Mouse (Mus musculus) limb, embryonic 13.5 days (tissue): ENCODE measurements around the gene Bcl7a. TPM values are rescaled to one million over a fixed set of nuclear protein-coding genes. Genes with fewer than 3 reads are reported as not detected.

ENCODE experiments used
- ATAC-seq: fragments of 200-750 bp; cut with Nextera tagmentation; 2 replicates; pipeline ENCODE4 v1.8.0; 2017; ENCODE audit warnings: low read depth, moderate number of reproducible peaks, moderate TSS enrichment; ENCODE audit not compliant: low FRiP score
- H3K27ac ChIP-seq: fragments of 300-500 bp; sonication (generic); 2 replicates; pipeline ENCODE4 v1.5.1; 2015; ENCODE audit warnings: inconsistent platforms, mild to moderate bottlenecking, moderate library complexity
- H3K27me3 ChIP-seq: fragments of 300-500 bp; sonication (generic); 2 replicates; pipeline ENCODE4 v1.6.1; 2015; ENCODE audit warnings: mild to moderate bottlenecking, inconsistent platforms
- H3K36me3 ChIP-seq: fragments of 300-500 bp; sonication (generic); 2 replicates; pipeline ENCODE4 v1.6.1; 2015; ENCODE audit warnings: inconsistent platforms, mild to moderate bottlenecking, moderate library complexity
- H3K4me1 ChIP-seq: fragments of 300-500 bp; sonication (generic); 2 replicates; pipeline ENCODE4 v1.6.1; 2015; ENCODE audit warnings: inconsistent platforms
- H3K4me2 ChIP-seq: fragments of 300-500 bp; sonication (generic); replicated peaks from 2 replicates; pipeline ENCODE4 v1.6.1; 2015; ENCODE audit warnings: inconsistent platforms, mild to moderate bottlenecking, moderate library complexity
- H3K4me3 ChIP-seq: fragments of 300-500 bp; sonication (generic); 2 replicates; pipeline ENCODE4 v1.5.1; 2015; ENCODE audit warnings: moderate library complexity, mild to moderate bottlenecking, inconsistent platforms
- H3K9ac ChIP-seq: fragments of 300-500 bp; sonication (generic); 2 replicates; pipeline ENCODE4 v1.6.1; 2015; ENCODE audit warnings: mild to moderate bottlenecking, inconsistent platforms
- H3K9me3 ChIP-seq: fragments of 300-500 bp; sonication (generic); 2 replicates; pipeline ENCODE4 v1.6.1; 2016; ENCODE audit warnings: inconsistent platforms
- WGBS: fragments of 180-500 bp; shearing (Covaris S2); methylation state at CpG from one replicate; pipeline ENCODE4 v1.1.7; 2015; 5-methylcytosine and 5-hydroxymethylcytosine counted together
- polyA plus RNA-seq: library from polyadenylated mRNA; unstranded; fragments of >200 nt; fragmentation: Nextera tagmentation; extraction: Ambion mirVana; gene quantifications from 2 replicates; pipeline ENCODE4 v1.2.1, GENCODE M21; 2015

Gene Bcl7a
- polyA plus RNA-seq, 1 experiment from 2014 or later = 33.1 TPM

- H3K9ac ChIP-seq = no peak overlapping the region
- no peak overlapping the region for H3K4me2 ChIP-seq
- H3K4me1 ChIP-seq = peaks cover 3% of the 10 kb centered on the region
- WGBS = 60% methylated on average over 3 of the region's 3 CpGs
- no peaks in the 10 kb centered on the region for H3K36me3 ChIP-seq
- H3K27ac ChIP-seq = no peak overlapping the region
- H3K4me3 ChIP-seq = no peak overlapping the region
- H3K9me3 ChIP-seq = no peaks in the 10 kb centered on the region
- no peak for ATAC-seq
- no peaks in the 10 kb centered on the region for H3K27me3 ChIP-seq
Observed at GRCm38 (mm10) chr5:123338463-123338862, 5.2 kb upstream of the Bcl7a start.

- Histone ChIP-seq H3K9me3 (no peaks in the 10 kb centered on the region), H3K27me3 (no peaks in the 10 kb centered on the region), H3K4me2 (peak overlapping the region; percentile 73), H3K4me1 (peaks cover 18% of the 10 kb centered on the region), H3K27ac (peak overlapping the region; percentile 99), H3K4me3 (peak overlapping the region; percentile 90), H3K36me3 (peaks cover 10% of the 10 kb centered on the region), H3K9ac (peak overlapping the region; percentile 97)
- ATAC-seq = no peak
- WGBS = under 1% methylated on average over 30 of the region's 51 CpGs
Observed at GRCm38 (mm10) chr5:123344628-123344962, 961 bp downstream of the Bcl7a start.

- Histone ChIP-seq H3K4me2 (peak overlapping the region; percentile 73), H3K27me3 (no peaks in the 10 kb centered on the region), H3K9ac (peak overlapping the region; percentile 97), H3K9me3 (no peaks in the 10 kb centered on the region), H3K4me3 (peak overlapping the region; percentile 90), H3K36me3 (peaks cover 10% of the 10 kb centered on the region), H3K27ac (peak overlapping the region; percentile 99), H3K4me1 (peaks cover 20% of the 10 kb centered on the region)
- WGBS = under 1% methylated on average over 79 of the region's 87 CpGs
- peak; percentile 57; the same call in 1 of the 2 replicates for ATAC-seq
Observed at GRCm38 (mm10) chr5:123344963-123345852, 1.6 kb downstream of the Bcl7a start.

GRCm38 (mm10) chr5:123345853-123346654, 2.4 kb downstream of the Bcl7a start:
- Histone ChIP-seq H3K27ac (peak overlapping the region; percentile 99), H3K36me3 (peaks cover 10% of the 10 kb centered on the region), H3K9ac (peak overlapping the region; percentile 97), H3K4me3 (peak overlapping the region; percentile 90), H3K27me3 (no peaks in the 10 kb centered on the region), H3K9me3 (no peaks in the 10 kb centered on the region), H3K4me2 (peak overlapping the region; percentile 73), H3K4me1 (peaks cover 24% of the 10 kb centered on the region)
- WGBS = 2% methylated on average over 22 of the region's 22 CpGs
- peak; percentile 45 for ATAC-seq

GRCm38 (mm10) chr5:123346701-123347270, 3.2 kb downstream of the Bcl7a start:
- Histone ChIP-seq H3K9me3 (no peaks in the 10 kb centered on the region), H3K4me2 (peak overlapping the region; percentile 73), H3K9ac (peak overlapping the region; percentile 97), H3K4me1 (peaks cover 24% of the 10 kb centered on the region), H3K27me3 (no peaks in the 10 kb centered on the region), H3K4me3 (peak overlapping the region; percentile 90), H3K36me3 (peaks cover 16% of the 10 kb centered on the region), H3K27ac (peak overlapping the region; percentile 99; the same call in 1 of the 2 replicates)
- 57% methylated on average over 7 of the region's 7 CpGs for WGBS
- ATAC-seq = no peak

- Histone ChIP-seq H3K9me3 (no peaks in the 10 kb centered on the region), H3K27ac (no peak overlapping the region), H3K27me3 (no peaks in the 10 kb centered on the region), H3K4me2 (no peak overlapping the region), H3K36me3 (peaks cover 28% of the 10 kb centered on the region), H3K4me3 (no peak overlapping the region), H3K4me1 (peaks cover 24% of the 10 kb centered on the region), H3K9ac (no peak overlapping the region)
- no peak for ATAC-seq
- 91% methylated on average over 2 of the region's 2 CpGs for WGBS
Observed at GRCm38 (mm10) chr5:123347985-123348384, 4.4 kb downstream of the Bcl7a start.

GRCm38 (mm10) chr5:123350386-123350785, 6.8 kb downstream of the Bcl7a start:
- Histone ChIP-seq H3K4me3 (no peak overlapping the region), H3K36me3 (peaks cover 42% of the 10 kb centered on the region), H3K4me1 (peaks cover 19% of the 10 kb centered on the region), H3K9ac (no peak overlapping the region), H3K4me2 (no peak overlapping the region), H3K9me3 (no peaks in the 10 kb centered on the region), H3K27ac (no peak overlapping the region), H3K27me3 (no peaks in the 10 kb centered on the region)
- whole genome bisulfite sequencing = 54% methylated on average over 10 of the region's 10 CpGs
- no peak for ATAC-seq

GRCm38 (mm10) chr5:123355918-123356317, 12.3 kb downstream of the Bcl7a start:
- H3K4me3 ChIP-seq = no peak overlapping the region
- ATAC-seq = no peak
- H3K27ac ChIP-seq = no peak overlapping the region
- H3K9me3 ChIP-seq = no peaks in the 10 kb centered on the region
- H3K36me3 ChIP-seq = peaks cover 84% of the 10 kb centered on the region
- WGBS = 74% methylated on average over 11 of the region's 11 CpGs
- H3K4me2 ChIP-seq = no peak overlapping the region
- no peaks in the 10 kb centered on the region for H3K27me3 ChIP-seq
- H3K4me1 ChIP-seq = no peaks in the 10 kb centered on the region
- no peak overlapping the region for H3K9ac ChIP-seq

GRCm38 (mm10) chr5:123357253-123357652, 13.6 kb downstream of the Bcl7a start:
- H3K9me3 ChIP-seq = no peaks in the 10 kb centered on the region
- no peak overlapping the region for H3K9ac ChIP-seq
- H3K4me2 ChIP-seq = no peak overlapping the region
- H3K4me3 ChIP-seq = no peak overlapping the region
- no peak for ATAC-seq
- H3K27me3 ChIP-seq = no peaks in the 10 kb centered on the region
- H3K4me1 ChIP-seq = no peaks in the 10 kb centered on the region
- WGBS = 84% methylated on average over 4 of the region's 4 CpGs
- peaks cover 87% of the 10 kb centered on the region for H3K36me3 ChIP-seq
- H3K27ac ChIP-seq = no peak overlapping the region

GRCm38 (mm10) chr5:123359431-123359830, 15.8 kb downstream of the Bcl7a start:
- Histone ChIP-seq H3K9ac (no peak overlapping the region), H3K4me1 (no peaks in the 10 kb centered on the region), H3K27ac (no peak overlapping the region), H3K27me3 (no peaks in the 10 kb centered on the region), H3K4me2 (no peak overlapping the region), H3K36me3 (peaks cover 96% of the 10 kb centered on the region), H3K4me3 (no peak overlapping the region), H3K9me3 (no peaks in the 10 kb centered on the region)
- 89% methylated on average over 6 of the region's 6 CpGs for WGBS
- ATAC-seq = no peak

GRCm38 (mm10) chr5:123362911-123363310, 19.3 kb downstream of the Bcl7a start:
- no peak overlapping the region for H3K4me3 ChIP-seq
- ATAC-seq = no peak
- peaks cover 94% of the 10 kb centered on the region for H3K36me3 ChIP-seq
- H3K4me1 ChIP-seq = no peaks in the 10 kb centered on the region
- no peak overlapping the region for H3K27ac ChIP-seq
- no peak overlapping the region for H3K9ac ChIP-seq
- no peaks in the 10 kb centered on the region for H3K27me3 ChIP-seq
- H3K9me3 ChIP-seq = no peaks in the 10 kb centered on the region
- WGBS = 88% methylated on average over 4 of the region's 4 CpGs
- H3K4me2 ChIP-seq = no peak overlapping the region
